Mouse (Mus musculus) liver, embryonic 16.5 days (tissue): Measurements from ENCODE around the gene Psmd9. TPM values are rescaled to one million over a fixed set of nuclear protein-coding genes. Genes with fewer than 3 reads are reported as not detected.

Experiments
- polyA plus RNA-seq: library from polyadenylated mRNA; unstranded; fragments of >200 nt; fragmentation: Nextera tagmentation; extraction: Ambion mirVana; gene quantifications from 2 replicates; pipeline ENCODE4 v1.2.1, GENCODE M21; 2015

Gene Psmd9
- polyA plus RNA-seq, 1 experiment from 2014 or later = 63.8 TPM

Other genes with a start within 250 kb of the Psmd9 start
- 14.4 and 15.3 TPM in 2 replicates for gene Kdm2b, start 179.6 kb upstream of the Psmd9 start, polyA plus RNA-seq
- gene Orai1, start 154.3 kb upstream of the Psmd9 start, polyA plus RNA-seq = 8.3 and 8.4 TPM in 2 replicates
- gene Morn3, start 122.4 kb upstream of the Psmd9 start, polyA plus RNA-seq = not detected in 2 replicates
- gene Tmem120b, start 101.0 kb upstream of the Psmd9 start, polyA plus RNA-seq = 25.1 and 26.1 TPM in 2 replicates
- gene Rhof, start 36.7 kb upstream of the Psmd9 start, polyA plus RNA-seq = 1.7 and 2.3 TPM in 2 replicates
- 3.5 and 4.1 TPM in 2 replicates for gene Setd1b, start 27.2 kb upstream of the Psmd9 start, polyA plus RNA-seq
- 110 and 129 TPM in 2 replicates for gene Hpd, start 13.3 kb downstream of the Psmd9 start, polyA plus RNA-seq
- gene Wdr66, start 82.7 kb downstream of the Psmd9 start, polyA plus RNA-seq = 0.08 and 0.11 TPM in 2 replicates
- 5.5 and 6.0 TPM in 2 replicates for gene Bcl7a, start 174.4 kb downstream of the Psmd9 start, polyA plus RNA-seq
- 3.6 and 3.9 TPM in 2 replicates for gene Mlxip, start 225.4 kb downstream of the Psmd9 start, polyA plus RNA-seq